Mouse (Mus musculus): ENCODE data around the gene Cacng2. TPM values are rescaled to one million over a fixed set of nuclear protein-coding genes. Genes with fewer than 3 reads are reported as not detected.

The Cacng2 gene
- polyA plus RNA-seq, 1 experiment: 0.02 TPM

DNA sequence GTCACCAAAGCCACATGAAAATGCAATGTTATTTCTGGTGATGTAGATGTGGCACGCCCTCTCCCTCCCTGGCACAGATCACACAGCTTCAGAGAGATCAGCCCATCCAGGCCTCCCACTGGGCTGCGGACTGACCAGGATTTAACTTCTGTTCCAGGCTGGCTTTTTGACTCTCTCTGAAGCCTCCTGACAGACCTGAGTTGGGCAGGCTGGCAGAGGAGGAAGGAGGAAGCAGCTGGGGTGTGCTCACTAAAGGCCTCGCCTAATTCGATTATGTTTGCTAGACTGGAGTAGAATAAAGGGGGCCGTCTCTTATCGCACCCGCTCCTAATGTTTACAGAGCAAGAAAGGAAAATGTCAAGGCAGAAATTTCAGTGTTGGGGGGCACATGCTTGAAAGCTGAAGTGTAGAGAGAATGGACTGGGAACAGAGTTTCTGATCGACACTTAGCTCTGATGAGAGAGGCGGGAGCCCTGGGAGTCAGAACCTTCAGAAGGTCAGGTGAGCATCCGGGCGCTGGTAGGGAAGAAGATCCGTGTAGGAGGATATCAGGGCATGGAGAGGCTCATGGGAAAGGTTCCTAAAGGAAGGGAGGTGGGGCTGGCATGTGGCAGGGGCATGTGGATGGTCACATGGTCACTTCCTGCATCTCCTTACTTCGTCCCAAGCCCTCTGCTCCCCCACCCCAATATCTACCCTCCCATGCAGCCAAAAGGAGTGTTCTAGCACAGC lies 36.8 kb downstream of the Cacng2 start:
- Histone ChIP-seq H3K27me3 (ENCODE audit: control insufficient read depth, insufficient read depth, insufficient read length) (peaks cover 33% of the 10 kb centered on the region), H3K79me3 (ENCODE audit: low read depth) (no peaks in the 10 kb centered on the region), H3K36me3 (ENCODE audit: control insufficient read depth, insufficient read depth) (no peaks in the 10 kb centered on the region), H3K4me3 (ENCODE audit: insufficient read depth, poor library complexity, severe bottlenecking) (no peak overlapping the region), H3K79me2 (ENCODE audit: control insufficient read depth, insufficient read depth) (no peaks in the 10 kb centered on the region), H3ac (ENCODE audit: control insufficient read depth, insufficient read length, low read depth) (no peak overlapping the region)
- TF ChIP-seq MYOD1 (IDR thresholded peaks at IDR 0.05; ENCODE audit: control insufficient read depth, insufficient read length, low read depth) (no peak), USF1 (IDR thresholded peaks at IDR 0.05; ENCODE audit: low read depth) (no peak), CEBPB (IDR thresholded peaks at IDR 0.05; ENCODE audit: low read depth) (no peak)

- no peak overlapping the region for H3K4me3 ChIP-seq (ENCODE audit: insufficient read depth, poor library complexity, severe bottlenecking)
- H3K27me3 ChIP-seq (ENCODE audit: control insufficient read depth, insufficient read depth, insufficient read length): peaks cover 33% of the 10 kb centered on the region
- H3K79me3 ChIP-seq (ENCODE audit: low read depth): no peaks in the 10 kb centered on the region
- no peaks in the 10 kb centered on the region for H3K36me3 ChIP-seq (ENCODE audit: control insufficient read depth, insufficient read depth)
- no peak for TF ChIP-seq MYOG (IDR thresholded peaks at IDR 0.05; ENCODE audit: control insufficient read depth, extremely low read depth, insufficient read length)
- no peak for TF ChIP-seq USF1 (IDR thresholded peaks at IDR 0.05; ENCODE audit: low read depth)
- no peak for TF ChIP-seq MYOD1 (IDR thresholded peaks at IDR 0.05; ENCODE audit: control insufficient read depth, insufficient read length, low read depth)
- no peak for TF ChIP-seq MAX (IDR thresholded peaks at IDR 0.05)
- no peak for TF ChIP-seq CEBPB (IDR thresholded peaks at IDR 0.05; ENCODE audit: low read depth)
- no peak for TF ChIP-seq CTCF (IDR thresholded peaks at IDR 0.05; ENCODE audit: control insufficient read depth, insufficient read depth, insufficient read length)
- no peak for TF ChIP-seq FOSL1 (IDR thresholded peaks at IDR 0.05; ENCODE audit: insufficient read depth, low read length, poor library complexity, severe bottlenecking)
- H3K79me2 ChIP-seq (ENCODE audit: control insufficient read depth, insufficient read depth): no peaks in the 10 kb centered on the region
- H3ac ChIP-seq (ENCODE audit: control insufficient read depth, insufficient read length, low read depth): no peak overlapping the region
These were observed 37.7 kb downstream of the Cacng2 start for GRCm38 (mm10) chr15:78082149-78082548.

GRCm38 (mm10) chr15:78081384-78081783 lies 38.4 kb downstream of the Cacng2 start:
- no peak overlapping the region for H3K4me3 ChIP-seq (ENCODE audit: insufficient read depth, poor library complexity, severe bottlenecking)
- no peak for TF ChIP-seq CTCF (IDR thresholded peaks at IDR 0.05; ENCODE audit: control insufficient read depth, insufficient read depth, insufficient read length)

GRCm38 (mm10) chr15:78080326-78080725 lies 39.5 kb downstream of the Cacng2 start:
- Histone ChIP-seq H3K79me2 (ENCODE audit: control insufficient read depth, insufficient read depth) (no peaks in the 10 kb centered on the region), H3K79me3 (ENCODE audit: low read depth) (no peaks in the 10 kb centered on the region), H3K36me3 (ENCODE audit: control insufficient read depth, insufficient read depth) (no peaks in the 10 kb centered on the region), H3K4me3 (ENCODE audit: insufficient read depth, poor library complexity, severe bottlenecking) (no peak overlapping the region), H3K27me3 (ENCODE audit: control insufficient read depth, insufficient read depth, insufficient read length) (peaks cover 26% of the 10 kb centered on the region), H3ac (ENCODE audit: control insufficient read depth, insufficient read length, low read depth) (no peak overlapping the region)
- TF ChIP-seq CTCF (IDR thresholded peaks at IDR 0.05; ENCODE audit: control insufficient read depth, insufficient read depth, insufficient read length) (no peak), USF1 (IDR thresholded peaks at IDR 0.05; ENCODE audit: low read depth) (no peak), MYOD1 (IDR thresholded peaks at IDR 0.05; ENCODE audit: control insufficient read depth, insufficient read length, low read depth) (no peak), CEBPB (IDR thresholded peaks at IDR 0.05; ENCODE audit: low read depth) (no peak), MAX (IDR thresholded peaks at IDR 0.05) (no peak), FOSL1 (IDR thresholded peaks at IDR 0.05; ENCODE audit: insufficient read depth, low read length, poor library complexity, severe bottlenecking) (no peak), MYOG (IDR thresholded peaks at IDR 0.05; ENCODE audit: control insufficient read depth, extremely low read depth, insufficient read length) (no peak)

More at GRCm38 (mm10) chr15:78081384-78081783, 38.4 kb downstream of the Cacng2 start:
- no peaks in the 10 kb centered on the region for H3K79me2 ChIP-seq (ENCODE audit: control insufficient read depth, insufficient read depth)
- peaks cover 29% of the 10 kb centered on the region for H3K27me3 ChIP-seq (ENCODE audit: control insufficient read depth, insufficient read depth, insufficient read length)
- no peaks in the 10 kb centered on the region for H3K79me3 ChIP-seq (ENCODE audit: low read depth)
- H3K36me3 ChIP-seq (ENCODE audit: control insufficient read depth, insufficient read depth): no peaks in the 10 kb centered on the region
- H3ac ChIP-seq (ENCODE audit: control insufficient read depth, insufficient read length, low read depth): no peak overlapping the region

- Histone ChIP-seq H3K79me3 (ENCODE audit: low read depth) (no peaks in the 10 kb centered on the region), H3K79me2 (ENCODE audit: control insufficient read depth, insufficient read depth) (no peaks in the 10 kb centered on the region), H3K27me3 (ENCODE audit: control insufficient read depth, insufficient read depth, insufficient read length) (peaks cover 30% of the 10 kb centered on the region), H3K4me3 (ENCODE audit: insufficient read depth, poor library complexity, severe bottlenecking) (no peak overlapping the region), H3ac (ENCODE audit: control insufficient read depth, insufficient read length, low read depth) (no peak overlapping the region), H3K36me3 (ENCODE audit: control insufficient read depth, insufficient read depth) (no peaks in the 10 kb centered on the region)
- peak; percentile 71 for TF ChIP-seq MAX (IDR thresholded peaks at IDR 0.05)
- TF ChIP-seq CEBPB (IDR thresholded peaks at IDR 0.05; ENCODE audit: low read depth): no peak
- TF ChIP-seq FOSL1 (IDR thresholded peaks at IDR 0.05; ENCODE audit: insufficient read depth, low read length, poor library complexity, severe bottlenecking): peak; percentile 30
These were observed 40.8 kb downstream of the Cacng2 start for GRCm38 (mm10) chr15:78078776-78079628.

GRCm38 (mm10) chr15:78078206-78078605 lies 41.6 kb downstream of the Cacng2 start:
- Histone ChIP-seq H3K27me3 (ENCODE audit: control insufficient read depth, insufficient read depth, insufficient read length) (peaks cover 28% of the 10 kb centered on the region), H3K4me3 (ENCODE audit: insufficient read depth, poor library complexity, severe bottlenecking) (no peak overlapping the region), H3K79me3 (ENCODE audit: low read depth) (no peaks in the 10 kb centered on the region), H3K36me3 (ENCODE audit: control insufficient read depth, insufficient read depth) (no peaks in the 10 kb centered on the region), H3ac (ENCODE audit: control insufficient read depth, insufficient read length, low read depth) (no peak overlapping the region), H3K79me2 (ENCODE audit: control insufficient read depth, insufficient read depth) (no peaks in the 10 kb centered on the region)
- TF ChIP-seq FOSL1 (IDR thresholded peaks at IDR 0.05; ENCODE audit: insufficient read depth, low read length, poor library complexity, severe bottlenecking) (no peak), MYOG (IDR thresholded peaks at IDR 0.05; ENCODE audit: control insufficient read depth, extremely low read depth, insufficient read length) (no peak), MAX (IDR thresholded peaks at IDR 0.05) (no peak), MYOD1 (IDR thresholded peaks at IDR 0.05; ENCODE audit: control insufficient read depth, insufficient read length, low read depth) (no peak), CEBPB (IDR thresholded peaks at IDR 0.05; ENCODE audit: low read depth) (no peak), CTCF (IDR thresholded peaks at IDR 0.05; ENCODE audit: control insufficient read depth, insufficient read depth, insufficient read length) (no peak), USF1 (IDR thresholded peaks at IDR 0.05; ENCODE audit: low read depth) (no peak)

Data from C2C12 (cell line).